Mouse (Mus musculus): Measurements from ENCODE around the gene Thap11.

DNA sequence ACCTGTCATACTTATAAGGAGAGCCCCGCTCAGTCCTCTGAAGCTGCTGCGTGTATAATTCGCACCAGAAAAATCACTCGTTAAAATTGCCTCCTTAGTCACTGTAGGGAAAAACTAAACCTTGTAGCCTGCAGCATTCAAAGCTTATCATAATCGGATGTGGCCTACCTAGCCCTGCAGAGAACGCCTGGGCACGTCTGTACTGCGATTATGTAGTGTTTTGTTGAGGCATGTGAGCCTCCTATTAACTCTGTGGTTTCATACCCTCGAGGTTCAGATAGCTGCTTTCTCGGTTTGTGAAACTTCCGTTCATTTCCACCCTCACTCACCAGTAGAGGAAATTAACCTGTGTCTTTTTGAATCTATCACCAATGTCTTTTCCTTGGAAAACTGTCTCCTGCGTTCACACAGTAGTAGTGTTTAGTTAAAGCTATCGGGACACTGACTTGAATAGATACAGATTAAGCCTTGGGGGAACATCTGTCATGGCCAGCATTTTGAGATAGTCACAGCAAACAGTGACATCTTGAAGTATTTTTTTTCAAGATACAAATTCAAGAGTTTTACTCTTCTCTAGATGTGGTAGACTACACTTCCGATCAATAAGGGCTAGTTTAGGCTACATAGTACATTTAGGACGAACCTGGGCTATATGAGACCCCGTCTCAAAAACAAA is 46.1 kb downstream of the Thap11 start:
- TF ChIP-seq CTCF (IDR thresholded peaks at IDR 0.05; ENCODE audit: control insufficient read depth, insufficient read depth, insufficient read length) (no peak), MYOD1 (IDR thresholded peaks at IDR 0.05; ENCODE audit: control insufficient read depth, insufficient read length, low read depth) (no peak), USF1 (IDR thresholded peaks at IDR 0.05; ENCODE audit: low read depth) (no peak)

Data from C2C12 (cell line).